Mouse (Mus musculus) liver, embryonic 14.5 days (tissue): Measurements from ENCODE around the gene Fgd4.
"Not testable (repeated sequence)": the region's sequence is repeated elsewhere in the genome, so short reads cannot be mapped to it uniquely, and the experiment has no call there.

Experiments used
- CTCF ChIP-seq: IDR thresholded peaks from 2 replicates; pipeline ENCODE4 v1.5.1; 2016; ENCODE audit warnings: antibody characterized with exemption, low read depth, control low read depth
- EP300 ChIP-seq: IDR thresholded peaks from 2 replicates; pipeline ENCODE4 v1.6.1; 2016; ENCODE audit warnings: antibody characterized with exemption, low read depth

DNA sequence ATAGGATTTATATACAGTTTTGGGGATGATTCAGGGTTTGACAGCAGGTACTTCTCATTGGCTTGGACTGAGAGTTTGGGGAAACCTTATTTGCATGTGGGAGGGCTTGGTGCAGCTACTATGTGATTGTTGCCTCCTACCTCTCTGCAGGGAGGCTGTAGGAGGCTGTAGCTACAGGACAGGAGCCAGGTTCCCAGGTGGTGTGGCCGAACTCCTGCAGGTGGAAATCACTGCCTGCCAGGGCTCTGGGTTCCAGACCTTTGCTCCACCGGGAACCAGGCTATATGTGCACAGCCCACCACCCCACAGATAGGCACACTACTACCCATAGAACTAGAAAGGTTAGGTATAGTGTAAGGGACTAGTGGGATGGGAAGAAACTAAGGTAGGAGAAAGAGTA, 61.0 kb downstream of the Fgd4 start:
- not testable (repeated sequence) for TF ChIP-seq CTCF, EP300
